Mouse (Mus musculus) intestine, embryonic 14.5 days (tissue): Measurements from ENCODE around the gene Ltbp4. TPM values are rescaled to one million over a fixed set of nuclear protein-coding genes. Genes with fewer than 3 reads are reported as not detected.
A peak's percentile ranks its signal among the peaks of the same experiment; 100 is the strongest.

Experiments used
- ATAC-seq: fragments of 200-750 bp; cut with Nextera tagmentation; replicated peaks from 2 replicates; pipeline ENCODE4 v1.8.0; 2017; ENCODE audit warnings: low read depth, moderate number of reproducible peaks, moderate TSS enrichment, moderate library complexity; ENCODE audit not compliant: low FRiP score, low TSS enrichment
- DNase-seq: peaks from one replicate; pipeline ENCODE4 v3.0.0-alpha.2; 2018; ENCODE audit warnings: low spot score
- H3K27ac ChIP-seq: fragments of 300-500 bp; sonication (generic); 2 replicates; pipeline ENCODE4 v1.5.1; 2014; ENCODE audit warnings: low read depth, mild to moderate bottlenecking, control low read depth
- H3K27me3 ChIP-seq: fragments of 300-500 bp; sonication (generic); replicated peaks from 2 replicates; pipeline ENCODE4 v1.6.1; 2014; ENCODE audit warnings: low read length, control low read depth; ENCODE audit not compliant: control insufficient read depth, insufficient read depth
- H3K36me3 ChIP-seq: fragments of 300-500 bp; sonication (generic); 2 replicates; pipeline ENCODE4 v1.6.1; 2014; ENCODE audit warnings: low read length, control low read depth; ENCODE audit not compliant: control insufficient read depth, insufficient read depth
- H3K4me1 ChIP-seq: fragments of 300-500 bp; sonication (generic); replicated peaks from 2 replicates; pipeline ENCODE4 v1.6.1; 2014; ENCODE audit warnings: low read length, control low read depth, mixed read lengths; ENCODE audit not compliant: control insufficient read depth, insufficient read depth
- H3K4me2 ChIP-seq: fragments of 300-500 bp; sonication (generic); 2 replicates; pipeline ENCODE4 v1.6.1; 2014; ENCODE audit warnings: low read length
- H3K4me3 ChIP-seq: fragments of 300-500 bp; sonication (generic); 2 replicates; pipeline ENCODE4 v1.5.1; 2014; ENCODE audit warnings: low read depth, low read length, control low read depth, mixed read lengths
- H3K9ac ChIP-seq: fragments of 300-500 bp; sonication (generic); 2 replicates; pipeline ENCODE4 v1.6.1; 2014; ENCODE audit warnings: mild to moderate bottlenecking, low read length
- H3K9me3 ChIP-seq: fragments of 300-500 bp; sonication (generic); 2 replicates; pipeline ENCODE4 v1.6.1; 2016; ENCODE audit warnings: low read length, control low read depth; ENCODE audit not compliant: control insufficient read depth
- WGBS: fragments of 180-500 bp; shearing (Covaris S2); extraction: QIAGEN DNeasy Blood & Tissue Kit; methylation state at CpG from one replicate; pipeline ENCODE4 v1.1.7; 2014; 5-methylcytosine and 5-hydroxymethylcytosine counted together
- polyA plus RNA-seq: library from polyadenylated mRNA; unstranded; fragments of >200 nt; fragmentation: Nextera tagmentation; extraction: Ambion mirVana; gene quantifications from 2 replicates; pipeline ENCODE4 v1.2.1, GENCODE M21; 2014

Gene Ltbp4
- polyA plus RNA-seq, 1 experiment from 2014 or later, result 110 TPM

DNA sequence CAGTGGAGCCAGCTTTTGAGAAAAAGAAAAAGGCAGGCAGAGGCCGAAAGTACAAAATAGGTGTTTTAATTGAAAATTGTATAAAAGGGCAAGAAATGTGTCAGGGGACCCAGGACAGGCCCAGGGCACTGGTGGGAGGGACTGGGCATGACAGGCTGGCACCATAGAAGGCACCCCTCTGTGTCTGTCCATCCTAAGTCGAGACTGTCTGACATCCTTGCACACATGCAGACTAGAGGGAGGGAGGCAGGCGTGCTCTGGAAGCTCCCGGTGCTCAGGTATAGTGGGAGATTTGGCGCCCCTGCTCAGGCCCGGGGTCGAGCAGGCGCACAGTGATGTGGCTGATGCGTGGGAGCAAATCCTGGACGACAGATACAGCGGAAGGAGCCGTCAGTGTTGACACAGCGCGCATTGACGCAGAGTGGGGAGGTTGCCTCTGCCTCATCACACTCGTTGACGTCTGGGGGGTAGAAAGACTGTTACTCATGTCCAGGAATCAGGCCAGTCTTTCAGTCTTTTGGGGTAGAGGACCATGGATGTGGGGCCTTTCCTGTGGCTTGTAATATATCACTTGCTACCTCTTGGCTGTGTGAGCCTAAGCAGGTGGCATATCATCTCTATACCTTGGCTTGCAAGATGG lies 32.3 kb downstream of the Ltbp4 start:
- Histone ChIP-seq H3K36me3 (peaks cover 28% of the 10 kb centered on the region), H3K4me2 (no peak overlapping the region), H3K4me3 (no peak overlapping the region), H3K9me3 (no peaks in the 10 kb centered on the region), H3K4me1 (peaks cover 4% of the 10 kb centered on the region; the same call in 1 of the 2 replicates), H3K9ac (no peak overlapping the region), H3K27me3 (no peaks in the 10 kb centered on the region), H3K27ac (no peak overlapping the region)
- DNase-seq (no peak), ATAC-seq (no peak)
- WGBS, result 84% methylated on average over 17 of the region's 17 CpGs

DNA sequence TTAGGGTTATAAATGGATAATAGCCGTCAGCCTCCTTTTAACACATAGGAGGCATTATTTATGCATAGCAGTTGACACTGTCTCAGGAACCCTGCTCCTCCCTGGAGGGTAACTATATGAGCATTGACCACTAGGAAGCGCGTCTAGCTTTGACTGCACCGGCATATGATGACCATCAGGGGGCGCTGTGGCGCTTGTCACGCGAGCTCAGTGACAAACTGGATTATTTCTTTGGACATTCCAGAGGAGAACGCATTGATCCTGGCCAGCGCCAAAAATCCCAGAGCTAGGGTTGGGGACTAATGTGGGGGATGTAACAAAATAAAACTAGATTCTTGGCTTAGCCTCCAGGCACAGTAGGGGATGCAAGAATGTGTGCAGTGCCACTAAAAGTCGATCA lies 35.3 kb downstream of the Ltbp4 start:
- Histone ChIP-seq H3K27me3 (no peaks in the 10 kb centered on the region), H3K4me1 (peaks cover 4% of the 10 kb centered on the region; the same call in 1 of the 2 replicates), H3K4me2 (no peak overlapping the region), H3K9me3 (no peaks in the 10 kb centered on the region), H3K36me3 (peaks cover 24% of the 10 kb centered on the region), H3K9ac (no peak overlapping the region), H3K4me3 (no peak overlapping the region), H3K27ac (no peak overlapping the region)
- ATAC-seq (0 out of 2 replicates have a peak, but pooled peaks have one; percentile 18), DNase-seq (peak; percentile 79)
- WGBS, result 12% methylated on average over 11 of the region's 11 CpGs

DNA sequence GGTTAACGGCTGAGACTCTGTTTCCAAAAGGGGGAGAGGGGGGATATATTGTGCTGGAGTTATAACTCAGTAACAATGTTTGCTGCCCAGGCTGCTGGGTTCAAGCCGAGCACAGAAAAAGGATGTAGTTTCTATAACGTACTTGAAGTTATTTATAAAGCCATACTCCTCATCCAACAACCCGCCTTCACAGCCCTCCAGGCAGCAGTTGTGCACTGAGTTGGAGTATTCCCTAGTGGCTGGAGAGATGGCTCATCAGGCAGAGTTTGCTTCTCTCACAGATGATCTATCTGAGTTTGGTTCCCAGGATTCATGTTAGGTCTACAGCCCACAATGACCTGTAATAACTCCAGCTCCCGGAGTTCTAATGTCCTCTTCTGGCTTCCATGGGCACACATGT lies 36.7 kb downstream of the Ltbp4 start:
- H3K4me1 ChIP-seq, result peaks cover 4% of the 10 kb centered on the region; the same call in 1 of the 2 replicates
- 54% methylated on average over 5 of the region's 5 CpGs for WGBS
- H3K27ac ChIP-seq, result no peak overlapping the region
- H3K9me3 ChIP-seq, result no peaks in the 10 kb centered on the region
- DNase-seq, result no peak
- peaks cover 13% of the 10 kb centered on the region for H3K36me3 ChIP-seq
- no peaks in the 10 kb centered on the region for H3K27me3 ChIP-seq
- H3K4me3 ChIP-seq, result no peak overlapping the region
- no peak overlapping the region for H3K4me2 ChIP-seq
- no peak overlapping the region for H3K9ac ChIP-seq
- no peak for ATAC-seq

DNA sequence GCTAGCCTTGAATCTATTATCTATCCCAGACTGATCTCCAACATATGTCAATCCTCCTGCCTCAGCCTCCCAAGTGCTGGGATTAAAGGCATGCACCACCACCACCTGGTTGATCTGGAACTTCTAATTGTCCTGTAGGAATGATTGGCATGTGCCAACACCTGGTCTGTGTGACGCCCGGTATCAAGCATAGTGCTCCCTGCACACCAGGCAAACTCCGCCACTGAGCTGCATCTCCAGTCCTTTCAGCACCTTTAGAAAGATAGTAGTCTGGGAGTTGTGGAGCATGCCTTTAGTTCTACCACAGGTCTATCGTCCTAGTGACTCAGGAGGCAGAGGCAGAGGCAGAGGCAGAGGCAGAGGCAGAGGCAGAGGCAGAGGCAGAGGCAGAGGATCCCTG lies 37.1 kb downstream of the Ltbp4 start:
- WGBS, result 86% methylated on average over 4 of the region's 4 CpGs
- Histone ChIP-seq H3K9ac (no peak overlapping the region), H3K27me3 (no peaks in the 10 kb centered on the region), H3K4me1 (peaks cover 4% of the 10 kb centered on the region; the same call in 1 of the 2 replicates), H3K4me2 (no peak overlapping the region), H3K27ac (no peak overlapping the region), H3K9me3 (no peaks in the 10 kb centered on the region), H3K4me3 (no peak overlapping the region), H3K36me3 (peaks cover 8% of the 10 kb centered on the region)
- ATAC-seq, result no peak
- DNase-seq, result no peak

DNA sequence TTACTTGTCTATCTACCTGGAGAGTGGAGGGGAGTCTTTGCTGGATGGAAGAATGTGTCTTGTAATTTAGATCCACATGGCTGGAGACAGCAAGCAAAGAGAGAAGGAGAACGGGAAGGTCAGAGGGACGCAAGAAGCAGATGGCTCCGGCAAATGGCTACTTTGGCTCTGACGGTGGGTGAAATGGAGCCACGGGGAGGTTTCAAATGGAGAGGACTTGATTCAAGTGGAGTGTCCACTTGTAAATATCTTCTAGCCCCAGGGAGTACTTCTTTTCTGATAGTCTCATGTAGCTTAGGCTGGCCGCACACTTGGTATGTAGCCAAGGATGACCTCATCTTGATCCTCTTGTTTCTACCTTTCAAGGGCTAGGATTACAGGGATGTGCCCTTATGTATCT lies 38.7 kb downstream of the Ltbp4 start:
- no peaks in the 10 kb centered on the region for H3K27me3 ChIP-seq
- DNase-seq (no peak), ATAC-seq (no peak)
- H3K4me1 ChIP-seq, result peaks cover 4% of the 10 kb centered on the region; the same call in 1 of the 2 replicates
- WGBS, result 86% methylated on average over 6 of the region's 6 CpGs
- 0 out of 2 replicates have a peak overlapping the region, but pooled peaks have one; percentile 6 for H3K27ac ChIP-seq
- no peaks in the 10 kb centered on the region for H3K9me3 ChIP-seq
- no peak overlapping the region for H3K4me2 ChIP-seq
- no peaks in the 10 kb centered on the region for H3K36me3 ChIP-seq
- H3K9ac ChIP-seq, result no peak overlapping the region
- no peak overlapping the region for H3K4me3 ChIP-seq

DNA sequence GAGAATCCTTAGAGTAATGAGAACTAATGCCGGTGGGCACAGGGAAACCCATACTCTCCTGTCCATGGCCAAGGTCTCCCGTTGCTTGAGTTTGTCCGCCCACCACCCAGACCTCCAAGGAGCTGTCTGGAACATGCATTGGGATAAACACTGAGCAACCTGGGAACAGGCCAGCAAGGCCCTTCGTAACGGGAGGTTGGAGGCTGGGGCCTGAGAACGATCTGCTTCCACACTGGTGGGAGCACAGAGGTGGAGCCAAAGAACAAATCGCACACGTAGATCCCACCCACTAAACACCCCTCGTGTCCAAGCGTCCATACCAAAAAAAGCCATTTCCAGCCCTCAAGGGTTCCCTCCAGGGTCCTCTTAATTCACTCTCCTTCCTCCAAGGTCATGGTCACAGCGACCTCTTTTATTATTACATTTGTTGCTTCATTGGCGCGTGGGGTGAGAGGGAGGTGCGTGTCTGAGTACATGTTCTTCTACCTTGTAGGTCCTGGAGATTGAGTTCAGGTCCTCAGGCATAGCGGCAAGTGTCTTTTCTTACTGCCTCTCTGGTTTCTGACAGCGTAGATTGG lies 39.4 kb downstream of the Ltbp4 start:
- Histone ChIP-seq H3K27me3 (no peaks in the 10 kb centered on the region), H3K4me1 (peaks cover 4% of the 10 kb centered on the region; the same call in 1 of the 2 replicates), H3K4me3 (no peak overlapping the region), H3K36me3 (no peaks in the 10 kb centered on the region), H3K9ac (no peak overlapping the region), H3K9me3 (no peaks in the 10 kb centered on the region), H3K27ac (0 out of 2 replicates have a peak overlapping the region, but pooled peaks have one; percentile 6), H3K4me2 (no peak overlapping the region)
- ATAC-seq, result no peak
- 70% methylated on average over 16 of the region's 16 CpGs for WGBS
- no peak for DNase-seq

DNA sequence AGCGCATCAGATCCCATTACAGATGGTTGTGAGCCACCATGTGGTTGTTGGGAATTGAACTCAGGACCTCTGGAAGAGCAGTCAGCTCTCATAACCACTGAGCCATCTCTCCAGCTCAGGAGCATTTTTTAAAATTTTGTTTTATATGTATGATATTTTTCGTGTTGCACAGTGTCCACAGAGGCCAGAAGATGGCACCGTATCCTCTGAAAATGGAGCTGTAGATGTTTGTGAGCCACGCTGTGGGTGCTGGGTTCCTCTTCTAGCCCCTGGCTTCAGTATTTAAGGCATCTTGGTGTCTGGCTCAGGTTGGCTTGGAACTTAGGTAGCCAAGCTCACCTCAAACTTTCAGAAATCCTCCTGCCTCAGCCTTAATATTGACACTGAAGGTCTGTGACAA lies 41.0 kb downstream of the Ltbp4 start:
- Histone ChIP-seq H3K4me1 (peaks cover 11% of the 10 kb centered on the region; the same call in 1 of the 2 replicates), H3K36me3 (no peaks in the 10 kb centered on the region), H3K9me3 (no peaks in the 10 kb centered on the region), H3K9ac (no peak overlapping the region), H3K4me3 (no peak overlapping the region), H3K27me3 (no peaks in the 10 kb centered on the region), H3K27ac (no peak overlapping the region), H3K4me2 (no peak overlapping the region)
- ATAC-seq, result no peak
- no peak for DNase-seq
- 94% methylated on average over 4 of the region's 4 CpGs for WGBS

DNA sequence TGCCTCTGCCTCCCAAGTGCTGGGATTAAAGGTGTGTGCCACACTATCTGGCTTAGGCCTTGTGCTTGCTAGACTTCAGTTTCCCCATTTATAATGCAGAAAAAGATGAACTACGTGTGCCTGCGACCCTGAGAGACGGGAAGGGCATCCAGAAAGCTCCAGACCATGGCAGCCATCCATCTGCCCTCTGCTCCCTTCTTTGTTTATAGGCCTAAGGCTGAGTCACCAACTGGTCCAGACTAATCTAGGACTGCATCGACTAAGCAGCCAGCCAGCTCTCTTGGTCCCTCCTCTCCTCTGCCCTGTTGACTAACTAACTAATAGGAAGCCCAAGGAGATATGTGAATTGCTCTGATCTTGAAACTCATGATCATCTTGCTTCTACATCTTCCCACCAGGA lies 41.5 kb downstream of the Ltbp4 start:
- 69% methylated on average over 4 of the region's 4 CpGs for WGBS
- H3K9ac ChIP-seq, result no peak overlapping the region
- H3K27me3 ChIP-seq, result no peaks in the 10 kb centered on the region
- no peak overlapping the region for H3K27ac ChIP-seq
- H3K9me3 ChIP-seq, result no peaks in the 10 kb centered on the region
- H3K36me3 ChIP-seq, result no peaks in the 10 kb centered on the region
- peaks cover 15% of the 10 kb centered on the region; the same call in 1 of the 2 replicates for H3K4me1 ChIP-seq
- DNase-seq, result no peak
- no peak overlapping the region for H3K4me2 ChIP-seq
- no peak overlapping the region for H3K4me3 ChIP-seq
- no peak for ATAC-seq
